Mouse (Mus musculus): Measurements from ENCODE around the gene Ucn2. TPM values are rescaled to one million over a fixed set of nuclear protein-coding genes. Genes with fewer than 3 reads are reported as not detected.

Gene Ucn2
- polyA plus RNA-seq, 1 experiment = 0.38 TPM

DNA sequence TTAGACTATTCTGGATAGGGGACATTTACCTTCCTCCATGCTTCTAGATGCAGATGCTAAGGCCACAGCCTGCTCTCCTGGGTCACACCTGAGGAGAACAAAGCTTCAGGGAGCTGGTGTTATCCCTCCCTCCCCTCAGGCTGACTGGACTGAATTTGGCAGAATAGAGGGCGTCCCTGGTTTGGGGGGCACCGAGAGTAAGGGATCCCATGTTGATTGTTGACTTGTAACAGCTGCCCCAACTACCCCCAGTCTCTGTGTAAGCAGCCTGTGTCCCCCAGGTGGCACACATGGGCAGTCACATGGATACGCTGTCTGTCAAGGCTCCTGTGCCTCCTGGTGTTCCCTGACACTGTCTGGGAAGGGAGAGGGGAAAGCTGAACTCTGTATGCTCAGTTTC is 42.6 kb downstream of the Ucn2 start:
- no peak for DNase-seq (ENCODE audit: extremely low spot score in 1 of 2, low spot score in 1 of 2)

DNA sequence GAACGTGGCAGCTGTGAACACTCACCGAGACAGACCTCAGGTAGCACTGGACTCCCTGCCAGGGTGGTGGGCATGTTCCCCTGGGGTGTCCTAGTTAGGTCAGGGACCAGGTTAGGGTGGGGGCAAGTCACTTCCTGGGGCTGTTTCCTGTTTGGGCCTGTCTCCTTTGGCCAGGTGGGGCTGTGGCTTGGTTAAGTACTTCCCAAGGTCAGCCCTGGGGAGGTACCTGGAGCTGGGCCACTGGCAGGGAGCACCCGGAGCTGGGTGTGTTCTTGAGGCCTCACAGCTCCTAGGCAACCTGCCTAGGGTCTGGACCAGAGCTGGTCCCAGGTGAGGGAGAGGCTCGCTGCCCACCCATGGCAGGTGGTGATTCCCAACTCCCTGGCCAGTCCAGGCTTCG is 43.1 kb downstream of the Ucn2 start:
- DNase-seq (ENCODE audit: extremely low spot score in 1 of 2, low spot score in 1 of 2) = no peak

DNA sequence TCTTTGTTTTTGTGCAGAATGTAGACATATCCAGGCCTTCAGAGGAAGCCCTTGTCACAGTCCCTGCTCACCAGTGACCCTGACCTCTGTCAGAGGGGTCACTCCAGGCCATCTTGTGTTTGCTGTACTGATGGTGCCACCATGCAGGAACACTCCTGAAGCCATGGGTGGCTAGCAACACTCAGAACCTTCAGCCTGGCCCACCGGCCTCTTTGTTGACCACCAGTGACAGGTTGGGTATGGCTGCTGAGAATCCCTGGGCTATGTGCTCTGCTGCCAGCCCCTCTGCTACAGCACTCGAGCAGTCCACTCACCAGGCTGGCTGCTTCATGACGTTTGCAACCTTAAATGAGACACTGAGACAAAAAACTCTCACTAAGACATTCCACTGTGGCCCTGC is 44.5 kb downstream of the Ucn2 start:
- DNase-seq (ENCODE audit: extremely low spot score in 1 of 2, low spot score in 1 of 2) = no peak

DNA sequence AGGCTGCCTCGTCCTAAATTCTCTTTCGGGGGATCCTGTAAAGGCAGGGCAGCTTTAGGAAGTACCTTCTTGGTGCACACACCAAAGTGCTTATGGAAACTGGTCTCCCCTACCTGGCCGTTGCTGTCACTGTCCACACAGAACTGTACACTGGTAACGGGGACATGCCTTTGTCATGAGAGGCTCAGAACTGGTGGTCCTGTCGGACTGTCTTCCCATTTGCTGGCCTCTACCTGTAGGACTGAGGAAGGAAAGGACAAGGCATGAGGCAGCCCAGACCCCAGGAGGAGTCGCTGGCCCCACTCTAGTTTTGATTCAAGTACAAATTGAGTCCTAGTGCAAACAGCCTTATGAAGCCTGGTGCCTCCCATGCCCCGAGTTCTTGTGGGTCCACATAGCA is 45.2 kb downstream of the Ucn2 start:
- no peak for DNase-seq (ENCODE audit: extremely low spot score in 1 of 2, low spot score in 1 of 2)

DNA sequence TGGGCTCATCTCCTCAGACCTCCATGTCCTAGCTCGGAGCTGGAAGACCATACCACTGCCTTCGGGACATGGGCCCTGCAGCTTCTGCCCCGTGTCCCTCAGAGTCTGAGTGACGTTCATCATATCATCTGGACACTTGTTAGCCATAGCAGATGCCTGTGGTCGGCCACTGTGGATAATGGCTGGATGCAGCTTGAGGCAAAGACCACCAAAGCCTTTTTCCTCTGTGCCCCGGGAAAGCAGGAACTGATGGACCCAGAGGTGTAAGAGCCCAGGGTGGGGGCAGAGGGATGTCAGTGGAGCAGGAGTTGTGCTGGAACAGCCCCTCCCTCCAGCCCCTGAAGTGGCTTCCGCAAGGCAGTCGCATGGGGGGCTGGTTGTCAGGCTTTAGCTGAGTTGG is 45.9 kb downstream of the Ucn2 start:
- DNase-seq (ENCODE audit: extremely low spot score in 1 of 2, low spot score in 1 of 2) = no peak

DNA sequence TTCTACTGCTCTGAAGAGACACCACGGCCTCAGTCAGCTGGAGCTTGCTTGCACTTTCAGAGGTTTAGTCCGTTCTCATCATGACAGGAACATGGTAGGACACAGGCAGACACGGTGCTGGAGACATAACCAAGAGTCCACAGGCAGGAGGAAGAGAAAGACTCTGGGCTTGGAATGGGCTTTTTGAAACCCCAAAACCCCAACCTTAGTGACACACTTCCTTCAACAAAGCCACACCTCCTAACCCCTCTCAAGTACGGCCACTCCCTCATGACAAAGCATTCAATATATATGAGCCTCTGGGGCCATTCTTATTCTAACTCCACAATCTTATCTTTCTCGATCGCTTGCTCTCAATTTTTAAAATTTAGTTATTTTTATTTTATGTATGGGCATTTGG is 46.6 kb downstream of the Ucn2 start:
- no peak for DNase-seq (ENCODE audit: extremely low spot score in 1 of 2, low spot score in 1 of 2)

Other genes starting within 250 kb of the Ucn2 start
- 204 and 217 TPM in 2 replicates for gene Ip6k2, start 202.2 kb upstream of the Ucn2 start, polyA plus RNA-seq (2012; rRNA removed)
- gene Nckipsd, start 177.6 kb upstream of the Ucn2 start, polyA plus RNA-seq (2012; rRNA removed) = 55.5 and 58.8 TPM in 2 replicates
- gene Celsr3, start 159.7 kb upstream of the Ucn2 start, polyA plus RNA-seq (2012; rRNA removed) = 67.4 and 74.7 TPM in 2 replicates
- gene Slc26a6, start 132.7 kb upstream of the Ucn2 start, polyA plus RNA-seq (2012; rRNA removed) = 19.5 and 20.7 TPM in 2 replicates
- 0.50 TPM in 2 replicates for gene Tmem89, start 71.4 kb upstream of the Ucn2 start, polyA plus RNA-seq (2012; rRNA removed)
- gene Uqcrc1, start 49.4 kb upstream of the Ucn2 start, polyA plus RNA-seq (2012; rRNA removed) = 467 and 477 TPM in 2 replicates
- 12.1 and 13.2 TPM in 2 replicates for gene Col7a1, start 32.4 kb upstream of the Ucn2 start, polyA plus RNA-seq (2012; rRNA removed)
- gene Pfkfb4, start 5.8 kb downstream of the Ucn2 start, polyA plus RNA-seq (2012; rRNA removed) = 17.9 and 18.1 TPM in 2 replicates
- 101 and 107 TPM in 2 replicates for gene Shisa5, start 52.6 kb downstream of the Ucn2 start, polyA plus RNA-seq (2012; rRNA removed)
- gene Trex1, start 73.7 kb downstream of the Ucn2 start, polyA plus RNA-seq (2012; rRNA removed) = 36.9 and 43.5 TPM in 2 replicates
- 35.6 and 37.6 TPM in 2 replicates for gene Atrip, start 88.1 kb downstream of the Ucn2 start, polyA plus RNA-seq (2012; rRNA removed)
- 5.9 and 6.0 TPM in 2 replicates for gene Ccdc51, start 96.5 kb downstream of the Ucn2 start, polyA plus RNA-seq (2012; rRNA removed)
- 173 and 184 TPM in 2 replicates for gene Tma7, start 96.6 kb downstream of the Ucn2 start, polyA plus RNA-seq (2012; rRNA removed)
- gene Plxnb1, start 109.4 kb downstream of the Ucn2 start, polyA plus RNA-seq (2012; rRNA removed) = 27.6 and 32.6 TPM in 2 replicates
- not detected in 2 replicates for gene Fbxw21, start 176.0 kb downstream of the Ucn2 start, polyA plus RNA-seq (2012; rRNA removed)
- not detected in 2 replicates for gene Fbxw13, start 210.0 kb downstream of the Ucn2 start, polyA plus RNA-seq (2012; rRNA removed)
- gene Fbxw20, start 248.7 kb downstream of the Ucn2 start, polyA plus RNA-seq (2012; rRNA removed) = not detected in 2 replicates

All from frontal cortex, adult 2 months (tissue).